Mouse (Mus musculus): Measurements from ENCODE around the gene Slc22a23. TPM values are rescaled to one million over a fixed set of nuclear protein-coding genes. Genes with fewer than 3 reads are reported as not detected.

Gene Slc22a23
- polyA plus RNA-seq, 1 experiment from 2014 or later = 9.6 TPM

DNA sequence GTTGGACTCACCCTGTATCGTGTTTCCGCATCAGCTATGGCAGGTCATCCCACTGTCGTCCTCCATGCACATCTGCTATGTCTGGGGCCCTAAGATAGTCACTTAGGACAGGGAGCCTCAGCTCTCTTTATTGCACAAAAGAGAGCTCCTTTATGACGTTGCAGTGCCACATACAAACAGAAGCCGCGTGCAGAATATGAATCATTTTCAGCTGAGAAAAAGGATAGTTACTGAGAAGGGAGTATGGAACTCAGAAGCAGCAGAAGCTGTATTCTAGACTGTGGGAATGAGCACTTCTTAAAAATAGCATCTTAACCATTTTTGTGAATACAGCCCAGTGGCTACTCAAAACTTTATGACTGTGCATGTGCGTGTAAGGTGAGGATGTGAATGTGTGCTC, 87.8 kb downstream of the Slc22a23 start:
- ATAC-seq (ENCODE audit: low FRiP score) = no peak
- no peak for DNase-seq (ENCODE audit: low spot score)
- H3K36me3 ChIP-seq (ENCODE audit: control insufficient read depth, insufficient read depth, low read length) = no peaks in the 10 kb centered on the region

GRCm38 (mm10) chr13:34256676-34257075, 88.3 kb downstream of the Slc22a23 start:
- Histone ChIP-seq H3K4me2 (replicated peaks; ENCODE audit: low read depth, low read length) (no peak overlapping the region), H3K4me3 (ENCODE audit: low read depth, low read length) (no peak overlapping the region), H3K27me3 (ENCODE audit: control insufficient read depth, insufficient read depth, low read length) (no peaks in the 10 kb centered on the region), H3K36me3 (ENCODE audit: control insufficient read depth, insufficient read depth, low read length) (no peaks in the 10 kb centered on the region), H3K9ac (ENCODE audit: low read depth, low read length) (no peak overlapping the region), H3K9me3 (ENCODE audit: control insufficient read depth, low read length) (no peaks in the 10 kb centered on the region), H3K4me1 (replicated peaks; ENCODE audit: control insufficient read depth, insufficient read depth, low read length) (peaks cover 3% of the 10 kb centered on the region; the same call in 1 of the 2 replicates), H3K27ac (ENCODE audit: low read depth, low read length) (no peak overlapping the region)
- no peak for DNase-seq (ENCODE audit: low spot score)
- no peak for ATAC-seq (ENCODE audit: low FRiP score)
- 91% methylated on average over 2 of the region's 2 CpGs for WGBS

More for the DNA sequence above, 87.8 kb downstream of the Slc22a23 start:
- Histone ChIP-seq H3K4me1 (replicated peaks; ENCODE audit: control insufficient read depth, insufficient read depth, low read length) (peaks cover 3% of the 10 kb centered on the region; the same call in 1 of the 2 replicates), H3K27ac (ENCODE audit: low read depth, low read length) (no peak overlapping the region), H3K4me3 (ENCODE audit: low read depth, low read length) (no peak overlapping the region), H3K9me3 (ENCODE audit: control insufficient read depth, low read length) (no peaks in the 10 kb centered on the region), H3K27me3 (ENCODE audit: control insufficient read depth, insufficient read depth, low read length) (no peaks in the 10 kb centered on the region), H3K9ac (ENCODE audit: low read depth, low read length) (no peak overlapping the region), H3K4me2 (replicated peaks; ENCODE audit: low read depth, low read length) (no peak overlapping the region)
- WGBS = 90% methylated on average over 7 of the region's 7 CpGs

DNA sequence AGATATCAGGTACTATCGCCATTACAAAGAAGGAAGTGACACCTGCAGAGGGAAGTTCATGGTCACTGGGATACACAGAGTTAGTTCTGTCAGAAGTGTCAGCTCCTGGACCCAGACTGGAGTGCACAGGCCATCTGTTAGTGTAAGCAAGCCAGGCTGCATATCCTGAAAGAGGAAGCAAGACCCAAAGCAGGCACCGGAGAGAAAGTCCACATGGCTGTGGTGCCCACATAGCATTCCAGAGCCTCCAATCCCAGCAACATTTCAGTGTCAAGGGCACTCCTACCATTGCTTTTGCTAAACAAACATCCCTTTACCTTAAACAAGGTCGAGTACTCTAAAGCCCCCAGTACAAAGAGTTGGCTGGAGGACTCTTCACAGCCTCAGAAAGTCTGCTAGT, 89.7 kb downstream of the Slc22a23 start:
- Histone ChIP-seq H3K9me3 (ENCODE audit: control insufficient read depth, low read length) (no peaks in the 10 kb centered on the region), H3K27ac (ENCODE audit: low read depth, low read length) (no peak overlapping the region), H3K4me1 (replicated peaks; ENCODE audit: control insufficient read depth, insufficient read depth, low read length) (peaks cover 3% of the 10 kb centered on the region; the same call in 1 of the 2 replicates), H3K4me3 (ENCODE audit: low read depth, low read length) (no peak overlapping the region), H3K27me3 (ENCODE audit: control insufficient read depth, insufficient read depth, low read length) (no peaks in the 10 kb centered on the region), H3K4me2 (replicated peaks; ENCODE audit: low read depth, low read length) (no peak overlapping the region), H3K36me3 (ENCODE audit: control insufficient read depth, insufficient read depth, low read length) (no peaks in the 10 kb centered on the region), H3K9ac (ENCODE audit: low read depth, low read length) (no peak overlapping the region)
- WGBS = 74% methylated on average over 3 of the region's 3 CpGs
- ATAC-seq (ENCODE audit: low FRiP score) (no peak), DNase-seq (ENCODE audit: low spot score) (no peak)

DNA sequence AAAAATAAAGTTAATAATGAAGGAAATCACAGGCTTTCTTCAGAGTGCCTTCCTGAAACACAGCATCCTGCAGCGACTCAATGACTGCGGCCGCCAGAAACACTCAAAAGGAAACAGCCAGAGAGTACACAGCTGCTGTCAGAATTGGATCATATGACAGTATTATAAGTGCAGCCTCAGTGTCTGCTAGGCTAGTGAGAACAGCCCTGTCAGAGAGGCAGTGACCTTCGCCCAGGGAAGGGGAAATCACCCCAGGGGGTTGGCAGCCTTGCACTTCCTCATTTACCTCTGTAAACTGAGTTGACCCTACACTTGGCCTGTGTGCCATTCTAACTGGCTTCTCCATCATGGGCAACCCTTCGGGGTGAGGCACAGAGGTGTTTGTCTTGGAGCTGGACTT, 90.3 kb downstream of the Slc22a23 start:
- DNase-seq (ENCODE audit: low spot score) (no peak), ATAC-seq (ENCODE audit: low FRiP score) (peak; percentile 22; the same call in 1 of the 2 replicates)
- peak overlapping the region; percentile 51; the same call in 1 of the 2 replicates for H3K27ac ChIP-seq (ENCODE audit: low read depth, low read length)
- peak overlapping the region; percentile 27; the same call in 1 of the 2 replicates for H3K9ac ChIP-seq (ENCODE audit: low read depth, low read length)
- H3K27me3 ChIP-seq (ENCODE audit: control insufficient read depth, insufficient read depth, low read length) = no peaks in the 10 kb centered on the region
- H3K36me3 ChIP-seq (ENCODE audit: control insufficient read depth, insufficient read depth, low read length) = no peaks in the 10 kb centered on the region
- peaks cover 8% of the 10 kb centered on the region for H3K4me1 ChIP-seq (replicated peaks; ENCODE audit: control insufficient read depth, insufficient read depth, low read length)
- WGBS = 57% methylated on average over 5 of the region's 5 CpGs
- no peaks in the 10 kb centered on the region for H3K9me3 ChIP-seq (ENCODE audit: control insufficient read depth, low read length)
- no peak overlapping the region for H3K4me3 ChIP-seq (ENCODE audit: low read depth, low read length)
- no peak overlapping the region for H3K4me2 ChIP-seq (replicated peaks; ENCODE audit: low read depth, low read length)

DNA sequence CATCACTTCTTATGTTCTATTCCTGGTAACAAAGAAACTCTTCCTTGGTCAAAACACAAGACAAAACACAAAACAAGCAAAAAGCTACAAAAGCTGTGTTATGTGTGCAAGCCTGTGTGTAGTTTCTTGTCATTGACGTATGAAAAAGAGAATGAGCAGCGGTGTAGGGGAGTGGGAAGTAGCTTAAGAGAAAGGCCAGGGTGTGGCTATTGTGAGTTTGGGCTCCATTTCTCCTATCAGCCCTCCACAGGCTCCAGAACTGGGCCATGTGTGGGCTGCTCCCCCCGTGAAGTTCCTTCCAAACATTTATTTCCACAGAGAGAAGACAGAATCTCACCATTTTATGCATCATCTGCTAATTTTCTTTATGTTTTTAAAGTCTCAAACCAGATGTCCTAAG, 91.2 kb downstream of the Slc22a23 start:
- no peak overlapping the region for H3K4me3 ChIP-seq (ENCODE audit: low read depth, low read length)

DNA sequence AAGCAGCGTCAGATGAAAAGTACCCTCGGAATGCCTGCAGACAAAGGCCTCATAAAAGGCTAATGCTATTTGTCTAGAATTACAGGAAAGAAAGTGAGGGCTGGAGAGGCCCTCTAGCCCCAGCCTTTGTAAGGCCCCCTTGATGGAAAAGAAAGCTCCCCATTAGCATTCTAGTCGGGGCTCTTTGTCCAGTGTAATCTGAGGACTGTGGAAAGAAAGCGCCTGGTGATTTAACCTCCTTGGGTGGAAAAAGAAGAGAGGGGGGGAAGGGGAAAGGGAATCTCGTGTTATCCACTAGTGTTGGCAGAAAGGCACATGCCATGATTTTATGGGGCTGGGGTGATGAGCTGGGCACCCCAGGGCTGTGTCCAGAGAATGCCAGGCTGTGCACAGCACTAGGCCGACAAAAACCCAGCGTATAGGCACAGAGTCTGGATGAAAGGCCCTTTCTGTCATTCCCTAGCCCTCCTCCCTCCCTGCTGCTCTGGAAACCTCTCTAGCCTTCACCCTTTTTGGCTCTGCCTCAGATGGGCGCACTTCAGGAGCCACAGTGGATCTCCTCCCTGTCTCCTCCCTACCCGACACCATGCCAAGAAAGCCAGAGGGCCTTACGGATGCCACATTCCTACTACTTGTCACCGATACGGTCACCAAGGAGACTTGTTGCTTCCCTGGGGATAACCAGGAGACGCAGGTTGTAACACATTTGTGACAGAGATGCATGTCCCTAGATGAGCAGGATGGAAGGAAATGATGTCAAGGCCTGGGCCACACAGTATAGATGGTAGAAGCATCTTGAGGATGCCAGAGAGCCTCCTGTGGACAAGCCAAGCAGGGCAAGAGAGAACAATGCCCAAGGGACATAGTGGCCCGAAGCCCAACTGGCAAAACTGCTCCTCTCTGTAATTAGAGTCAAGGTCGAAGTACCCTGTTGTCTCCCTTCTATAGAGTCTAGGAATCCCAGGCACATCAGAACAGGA, 95.8 kb downstream of the Slc22a23 start:
- peak; percentile 91 for ATAC-seq (ENCODE audit: low FRiP score)
- peaks cover 20% of the 10 kb centered on the region for H3K4me1 ChIP-seq (replicated peaks; ENCODE audit: control insufficient read depth, insufficient read depth, low read length)
- no peaks in the 10 kb centered on the region for H3K36me3 ChIP-seq (ENCODE audit: control insufficient read depth, insufficient read depth, low read length)
- WGBS = 15% methylated on average over 15 of the region's 15 CpGs
- no peak overlapping the region for H3K4me3 ChIP-seq (ENCODE audit: low read depth, low read length)
- no peaks in the 10 kb centered on the region for H3K27me3 ChIP-seq (ENCODE audit: control insufficient read depth, insufficient read depth, low read length)
- peak overlapping the region; percentile 42; the same call in 1 of the 2 replicates for H3K9ac ChIP-seq (ENCODE audit: low read depth, low read length)
- peak overlapping the region; percentile 2; the same call in 1 of the 2 replicates for H3K4me2 ChIP-seq (replicated peaks; ENCODE audit: low read depth, low read length)
- peak overlapping the region; percentile 96 for H3K27ac ChIP-seq (ENCODE audit: low read depth, low read length)
- H3K9me3 ChIP-seq (ENCODE audit: control insufficient read depth, low read length) = no peaks in the 10 kb centered on the region
- peak; percentile 75 for DNase-seq (ENCODE audit: low spot score)

More for the DNA sequence above, 91.2 kb downstream of the Slc22a23 start:
- Histone ChIP-seq H3K9me3 (ENCODE audit: control insufficient read depth, low read length) (no peaks in the 10 kb centered on the region), H3K36me3 (ENCODE audit: control insufficient read depth, insufficient read depth, low read length) (no peaks in the 10 kb centered on the region), H3K4me1 (replicated peaks; ENCODE audit: control insufficient read depth, insufficient read depth, low read length) (peaks cover 14% of the 10 kb centered on the region), H3K9ac (ENCODE audit: low read depth, low read length) (no peak overlapping the region), H3K4me2 (replicated peaks; ENCODE audit: low read depth, low read length) (no peak overlapping the region), H3K27me3 (ENCODE audit: control insufficient read depth, insufficient read depth, low read length) (no peaks in the 10 kb centered on the region), H3K27ac (ENCODE audit: low read depth, low read length) (no peak overlapping the region)
- DNase-seq (ENCODE audit: low spot score) = no peak
- 86% methylated on average over 3 of the region's 3 CpGs for WGBS
- no peak for ATAC-seq (ENCODE audit: low FRiP score)

- no peaks in the 10 kb centered on the region for H3K9me3 ChIP-seq (ENCODE audit: control insufficient read depth, low read length)
- peaks cover 22% of the 10 kb centered on the region for H3K4me1 ChIP-seq (replicated peaks; ENCODE audit: control insufficient read depth, insufficient read depth, low read length)
- no peaks in the 10 kb centered on the region for H3K27me3 ChIP-seq (ENCODE audit: control insufficient read depth, insufficient read depth, low read length)
- H3K4me3 ChIP-seq (ENCODE audit: low read depth, low read length) = no peak overlapping the region
- H3K4me2 ChIP-seq (replicated peaks; ENCODE audit: low read depth, low read length) = no peak overlapping the region
- WGBS = 13% methylated on average over 6 of the region's 6 CpGs
- no peak for ATAC-seq (ENCODE audit: low FRiP score)
- peak overlapping the region; percentile 96 for H3K27ac ChIP-seq (ENCODE audit: low read depth, low read length)
- peak; percentile 49 for DNase-seq (ENCODE audit: low spot score)
- H3K9ac ChIP-seq (ENCODE audit: low read depth, low read length) = peak overlapping the region; percentile 29; the same call in 1 of the 2 replicates
- H3K36me3 ChIP-seq (ENCODE audit: control insufficient read depth, insufficient read depth, low read length) = no peaks in the 10 kb centered on the region
These were observed 96.9 kb downstream of the Slc22a23 start for GRCm38 (mm10) chr13:34248107-34248506.

GRCm38 (mm10) chr13:34246821-34247220, 98.2 kb downstream of the Slc22a23 start:
- H3K36me3 ChIP-seq (ENCODE audit: control insufficient read depth, insufficient read depth, low read length) = no peaks in the 10 kb centered on the region
- ATAC-seq (ENCODE audit: low FRiP score) (no peak), DNase-seq (ENCODE audit: low spot score) (no peak)
- H3K9ac ChIP-seq (ENCODE audit: low read depth, low read length) = no peak overlapping the region
- no peaks in the 10 kb centered on the region for H3K9me3 ChIP-seq (ENCODE audit: control insufficient read depth, low read length)
- 66% methylated on average over 3 of the region's 3 CpGs for WGBS
- no peak overlapping the region for H3K27ac ChIP-seq (ENCODE audit: low read depth, low read length)
- no peaks in the 10 kb centered on the region for H3K27me3 ChIP-seq (ENCODE audit: control insufficient read depth, insufficient read depth, low read length)
- no peak overlapping the region for H3K4me2 ChIP-seq (replicated peaks; ENCODE audit: low read depth, low read length)
- no peak overlapping the region for H3K4me3 ChIP-seq (ENCODE audit: low read depth, low read length)
- peaks cover 25% of the 10 kb centered on the region for H3K4me1 ChIP-seq (replicated peaks; ENCODE audit: control insufficient read depth, insufficient read depth, low read length)
